Mouse (Mus musculus): ENCODE measurements at regions not wholly inside any gene's neighbourhood (a gene's known extent, or its start where the extent isn't known, plus 50 kb on each side); places are given as distances from the start of the nearest gene placed in this dataset.

DNA sequence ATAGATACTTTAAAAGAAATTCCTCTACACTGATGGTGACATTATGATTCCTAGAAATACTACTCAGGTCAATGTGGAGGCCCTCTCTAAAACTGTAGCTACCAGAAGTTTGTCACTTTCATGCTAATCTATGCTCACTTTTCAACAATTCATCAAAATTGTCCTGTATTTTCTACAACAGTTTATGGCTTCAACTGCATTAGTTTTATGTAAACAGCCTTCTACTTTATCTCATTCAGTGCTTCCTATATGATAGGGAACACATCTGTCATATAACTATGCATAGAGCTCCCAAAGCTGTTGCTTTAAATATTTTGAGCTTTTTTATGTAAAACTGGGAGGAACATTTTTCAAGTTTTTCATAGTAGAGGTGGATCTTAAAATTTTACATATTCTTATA is 338.7 kb upstream of the Dph6 start:
- DNase-seq (ENCODE audit: low spot score) = no peak

GRCm38 (mm10) chr2:114993882-114994281 is 339.1 kb upstream of the Dph6 start:
- DNase-seq (ENCODE audit: low spot score) = no peak

DNA sequence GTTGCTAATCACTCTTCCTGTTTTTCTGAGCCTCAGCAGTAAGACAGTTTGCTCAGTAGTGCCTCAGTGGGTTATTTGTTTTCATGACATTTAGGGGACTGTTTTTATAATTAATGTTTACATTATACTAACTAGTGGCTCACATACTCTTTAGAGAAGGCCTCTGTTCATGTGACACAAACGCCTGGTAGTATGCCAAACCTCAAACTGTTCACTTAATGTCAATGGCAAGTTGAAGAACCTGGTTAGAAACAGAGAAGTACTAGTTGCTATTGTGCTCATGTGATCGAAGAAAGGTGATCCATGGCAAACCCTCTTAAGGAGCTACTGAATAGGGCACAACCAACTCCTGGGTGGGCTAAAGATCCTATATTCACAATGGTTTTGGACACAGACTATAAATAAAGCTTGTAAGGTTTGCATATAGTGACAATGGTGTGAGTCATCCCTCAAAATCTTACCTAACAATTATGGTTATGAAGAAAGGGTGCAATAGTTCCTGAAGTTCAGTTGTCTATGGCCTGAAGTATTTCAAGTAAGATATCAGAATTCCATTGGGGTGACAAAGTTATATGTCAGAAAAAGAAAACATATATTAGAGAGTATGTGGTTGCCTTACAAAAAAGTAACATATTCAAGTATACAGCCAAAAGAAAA is 340.1 kb upstream of the Dph6 start:
- DNase-seq (ENCODE audit: low spot score) = no peak

- no peak for DNase-seq (ENCODE audit: low spot score)
Observed at GRCm38 (mm10) chr2:115013916-115014315, 359.2 kb upstream of the Dph6 start.

DNA sequence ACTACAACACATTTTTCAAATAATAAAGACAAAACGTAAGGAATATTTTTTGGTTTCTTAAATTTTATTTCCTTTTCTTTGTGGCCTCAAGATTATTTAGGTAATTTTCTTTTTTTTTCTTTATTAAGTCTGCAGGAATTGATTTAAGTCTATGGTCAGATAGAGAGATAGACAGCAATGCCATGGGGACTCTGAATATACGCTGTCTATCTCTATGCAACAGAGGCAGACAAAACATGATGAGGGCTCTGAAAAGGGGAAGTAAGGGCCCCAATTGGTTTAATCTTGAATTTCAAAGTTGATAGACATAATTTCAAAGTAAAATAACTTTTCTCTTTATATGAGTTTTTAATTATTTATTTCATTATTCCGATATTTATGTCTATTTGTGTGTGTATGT is 372.0 kb upstream of the Dph6 start:
- DNase-seq (ENCODE audit: low spot score) = no peak

GRCm38 (mm10) chr2:115031134-115031533 is 376.4 kb upstream of the Dph6 start:
- peak; percentile 15 for DNase-seq (ENCODE audit: low spot score)

DNA sequence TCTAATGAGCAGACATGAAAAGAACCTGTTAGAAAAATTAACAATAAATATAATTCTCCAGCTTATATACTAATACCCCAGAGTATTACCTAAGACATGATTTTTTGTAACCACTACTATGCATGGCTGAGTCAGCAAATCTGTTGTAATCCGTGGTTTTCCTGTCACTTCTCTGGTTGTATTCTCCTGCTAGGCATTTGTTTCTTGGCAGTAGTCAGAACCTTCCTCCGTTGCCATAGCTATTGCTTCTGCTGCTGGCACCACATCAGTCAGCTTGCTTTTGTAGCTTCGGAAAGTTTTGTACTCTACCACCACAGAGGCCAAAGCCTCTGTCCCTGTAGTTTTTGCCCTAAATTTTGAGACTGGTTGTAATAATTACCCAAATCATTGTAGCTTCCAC is 381.4 kb upstream of the Dph6 start:
- no peak for DNase-seq (ENCODE audit: low spot score)

- no peak for DNase-seq (ENCODE audit: low spot score)
Observed at GRCm38 (mm10) chr2:115042299-115042785, 387.6 kb upstream of the Dph6 start.

- DNase-seq (ENCODE audit: low spot score) = no peak
Observed at GRCm38 (mm10) chr2:115056327-115057070, 401.7 kb upstream of the Dph6 start.

GRCm38 (mm10) chr2:115057200-115057599 is 402.4 kb upstream of the Dph6 start:
- DNase-seq (ENCODE audit: low spot score) = no peak

DNA sequence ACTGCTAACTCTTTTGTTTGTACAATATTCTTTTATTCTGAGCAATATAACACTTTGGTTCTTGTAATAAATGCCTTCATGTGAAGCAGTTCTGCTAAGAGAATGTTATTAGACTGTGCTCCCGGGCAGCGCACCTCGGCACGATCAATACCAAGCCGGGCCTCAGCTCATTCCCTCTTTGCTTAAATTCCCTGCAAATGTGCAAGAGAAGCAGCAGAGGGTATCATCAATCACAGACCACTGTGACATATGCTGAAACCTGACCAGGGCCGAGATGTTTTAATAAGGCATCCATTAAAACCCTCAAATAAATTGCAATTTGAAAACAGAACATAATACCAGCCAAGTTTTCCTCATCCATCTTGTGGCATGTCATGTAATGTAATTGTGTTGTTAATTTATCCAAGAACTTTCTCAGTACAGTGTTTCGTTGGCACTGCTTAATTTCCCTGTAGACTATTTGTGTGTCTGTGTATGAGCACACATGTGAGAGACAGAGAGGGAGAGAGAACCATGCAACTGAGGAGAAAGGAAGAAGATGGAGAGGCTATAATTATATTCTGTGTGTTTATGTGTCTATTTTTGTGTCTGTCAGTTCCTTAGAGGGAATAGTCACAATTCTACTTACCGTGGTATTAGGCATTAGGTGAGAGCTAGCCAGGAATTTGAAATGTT is 412.9 kb upstream of the Dph6 start:
- DNase-seq (ENCODE audit: low spot score) = no peak

DNA sequence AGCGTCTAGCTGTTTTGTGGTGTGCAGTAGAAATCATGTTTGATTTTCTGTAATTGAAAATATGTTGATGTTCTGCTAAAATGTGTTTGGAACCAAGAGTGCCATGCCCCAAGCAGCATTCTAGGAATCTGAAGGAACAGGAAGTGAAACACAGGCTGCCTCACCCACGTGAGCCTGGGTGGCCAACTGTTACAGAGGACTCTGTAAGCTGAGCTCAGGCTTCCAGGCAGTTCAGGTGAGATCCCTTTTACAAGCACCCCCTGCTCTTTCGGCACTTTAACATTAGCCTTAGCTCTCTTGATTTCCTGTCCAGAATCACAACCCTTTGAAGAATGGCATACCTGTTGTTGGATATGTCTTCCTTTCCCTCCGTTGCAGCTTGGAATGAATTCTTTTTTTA is 414.9 kb upstream of the Dph6 start:
- no peak for DNase-seq (ENCODE audit: low spot score)

GRCm38 (mm10) chr2:115070123-115070522 is 415.4 kb upstream of the Dph6 start:
- no peak for DNase-seq (ENCODE audit: low spot score)

DNA sequence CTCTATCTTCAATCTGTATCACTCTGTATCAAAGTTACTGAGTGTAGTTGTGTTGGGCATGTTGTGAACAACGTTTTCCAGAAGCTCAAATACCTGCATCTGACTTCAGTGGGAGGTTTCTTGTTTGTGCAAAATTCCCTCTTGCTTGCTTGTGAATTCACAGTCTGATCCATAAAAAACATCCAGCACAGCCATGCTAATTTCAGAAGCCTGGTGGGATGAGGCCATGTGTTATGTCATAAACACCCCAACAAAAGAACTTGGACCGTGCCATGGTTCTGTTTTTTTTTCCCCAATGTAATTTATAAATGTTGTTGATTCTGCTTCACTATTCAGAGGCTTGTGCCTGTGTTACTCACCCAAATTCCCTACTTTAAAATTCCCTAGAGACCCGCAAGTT is 415.9 kb upstream of the Dph6 start:
- no peak for DNase-seq (ENCODE audit: low spot score)

GRCm38 (mm10) chr2:115081563-115082291 is 427.0 kb upstream of the Dph6 start:
- DNase-seq (ENCODE audit: low spot score) = no peak

GRCm38 (mm10) chr2:115082292-115082809 is 427.6 kb upstream of the Dph6 start:
- no peak for DNase-seq (ENCODE audit: low spot score)

DNA sequence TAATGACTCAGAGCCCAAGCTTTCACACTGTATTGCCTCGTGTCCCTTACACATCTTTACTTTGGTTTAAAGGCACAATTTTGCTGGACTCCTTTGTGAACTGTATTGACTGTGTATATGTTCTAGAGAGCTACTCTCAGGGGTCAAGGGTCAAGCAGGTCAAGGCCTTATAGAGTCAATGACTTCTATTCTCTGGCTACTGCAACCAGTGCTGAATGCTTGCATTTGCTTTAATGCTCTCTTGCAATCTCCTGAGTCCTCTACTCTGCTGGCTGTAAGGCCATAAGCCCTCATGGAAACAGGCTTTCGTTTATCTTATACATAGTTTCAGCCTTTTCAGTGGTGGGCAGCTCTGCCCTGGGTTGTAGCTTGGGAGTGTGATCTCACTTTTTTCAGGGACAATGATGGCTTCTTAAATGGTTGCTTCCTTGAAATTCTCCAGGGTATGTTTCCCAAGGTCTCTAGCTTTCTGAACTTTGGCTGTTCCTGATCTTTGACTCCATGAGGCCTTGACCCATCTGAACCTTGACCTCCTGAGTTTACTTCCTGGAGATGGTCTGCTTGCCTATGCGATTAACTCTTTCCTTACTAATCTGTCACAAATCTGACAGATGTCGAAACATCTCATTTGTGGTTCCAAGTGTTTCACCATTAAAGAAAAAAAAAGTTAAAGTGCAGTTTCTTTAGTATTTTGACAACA is 433.8 kb upstream of the Dph6 start:
- DNase-seq (ENCODE audit: low spot score) = no peak

- DNase-seq (ENCODE audit: low spot score) = no peak
Observed at GRCm38 (mm10) chr2:115090430-115091175, 435.8 kb upstream of the Dph6 start.

- no peak for DNase-seq (ENCODE audit: low spot score)
Observed at GRCm38 (mm10) chr2:115095351-115095750, 440.6 kb upstream of the Dph6 start.

DNA sequence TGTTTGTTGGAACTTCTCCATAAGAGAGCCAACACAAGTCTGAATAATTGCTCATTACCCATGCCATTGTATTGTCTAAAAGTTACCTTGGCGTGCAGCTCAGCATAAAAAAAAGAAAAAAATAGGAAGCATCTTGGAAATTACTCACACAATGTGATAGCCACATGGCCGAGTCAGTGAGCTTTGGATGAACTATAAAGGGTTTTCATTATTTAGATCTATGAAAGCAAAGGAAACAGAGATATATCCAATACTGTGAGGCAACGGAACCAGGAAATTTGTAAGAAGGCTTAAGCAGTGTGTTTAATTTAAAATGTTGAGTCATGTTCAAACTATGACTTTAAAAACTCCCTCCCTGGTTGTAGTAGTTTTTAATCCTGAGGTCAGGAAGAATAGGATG is 446.7 kb upstream of the Dph6 start:
- DNase-seq (ENCODE audit: low spot score) = no peak
